Comparison of ENCODE assay signal across 8 mouse cellular contexts in genomic region chr10:128210954-128211353, GRCm38 (mm10). TPM values are rescaled to one million over a fixed set of nuclear protein-coding genes. Genes with fewer than 3 reads are reported as not detected.
DNase-seq lines count a peak whose midpoint lies in the region; ATAC-seq and TF ChIP-seq lines count a peak whose summit lies in the region.

No protein-coding gene starts in this region.

- no peaks in the 10 kb centered on the region for H3K36me3 ChIP-seq in heart, embryonic 11.5 days (ENCODE audit: control insufficient read depth, insufficient read depth, low read length)
- H3K36me3 ChIP-seq in E14TG2a.4 (ENCODE audit: insufficient read depth, low read length) (peaks cover 49% of the 10 kb centered on the region), macrophage (ENCODE audit: inconsistent target) (no peaks in the 10 kb centered on the region)
- peaks cover 19% of the 10 kb centered on the region for H3K36me3 ChIP-seq in embryonic facial prominence, embryonic 13.5 days

- no peaks in the 10 kb centered on the region for H3K9me3 ChIP-seq in heart, embryonic 11.5 days (replicated peaks; ENCODE audit: control insufficient read depth, low read length)
- H3K9me3 ChIP-seq in E14TG2a.4 (ENCODE audit: low read length): no peaks in the 10 kb centered on the region
- H3K9me3 ChIP-seq in embryonic facial prominence, embryonic 13.5 days: no peaks in the 10 kb centered on the region

- WGBS in heart, embryonic 11.5 days (ENCODE audit: insufficient replicate concordance): 25% methylated on average over 14 of the region's 14 CpGs
- WGBS in embryonic facial prominence, embryonic 13.5 days: 29% methylated on average over 14 of the region's 14 CpGs
- WGBS in macrophage (ENCODE audit: missing documents): 18% methylated on average over 14 of the region's 14 CpGs

- H3K4me2 ChIP-seq in heart, embryonic 11.5 days: peak overlapping the region; percentile 96
- H3K4me2 ChIP-seq in embryonic facial prominence, embryonic 13.5 days: peak overlapping the region; percentile 91

- H3K79me2 ChIP-seq in macrophage (ENCODE audit: inconsistent target): peaks cover 4% of the 10 kb centered on the region; the same call in 1 of the 2 replicates

- no peak for TF ChIP-seq CTCF in E14TG2a.4 (conservative IDR thresholded peaks at IDR 0.05; ENCODE audit: low read length)

- intact Hi-C loops in gastrocnemius, postnatal 36 days (cut with DNase I): no loop called here

- no peak overlapping the region for H3K27ac ChIP-seq in heart, embryonic 11.5 days (ENCODE audit: low read depth, low read length)
- H3K27ac ChIP-seq in embryonic facial prominence, embryonic 13.5 days: no peak overlapping the region
- H3K27ac ChIP-seq in macrophage: peak overlapping the region; percentile 28; the same call in 1 of the 2 replicates

- H3K4me1 ChIP-seq in heart, embryonic 11.5 days (ENCODE audit: control insufficient read depth, insufficient read depth, low read length): peaks cover 9% of the 10 kb centered on the region; the same call in 1 of the 2 replicates
- peaks cover 48% of the 10 kb centered on the region for H3K4me1 ChIP-seq in E14TG2a.4 (replicated peaks; ENCODE audit: low read depth, low read length)
- H3K4me1 ChIP-seq in embryonic facial prominence, embryonic 13.5 days: peaks cover 13% of the 10 kb centered on the region

- peaks cover 6% of the 10 kb centered on the region; the same call in 1 of the 2 replicates for H3K27me3 ChIP-seq in heart, embryonic 11.5 days (ENCODE audit: control insufficient read depth, insufficient read depth, low read length)
- H3K27me3 ChIP-seq in E14TG2a.4 (ENCODE audit: insufficient read depth, low read length): peaks cover 15% of the 10 kb centered on the region
- H3K27me3 ChIP-seq in embryonic facial prominence, embryonic 13.5 days: peaks cover 6% of the 10 kb centered on the region; the same call in 1 of the 2 replicates

- peak overlapping the region; percentile 82 for H3K9ac ChIP-seq in heart, embryonic 11.5 days (ENCODE audit: low read depth, low read length)
- H3K9ac ChIP-seq in embryonic facial prominence, embryonic 13.5 days: peak overlapping the region; percentile 78

- no peak for DNase-seq in heart, adult 8-10 months (ENCODE audit: low spot score)
- peak; percentile 47 for DNase-seq in induced T-regulatory cell, adult 2 months (ENCODE audit: low read depth)
- DNase-seq in right cerebral cortex, postnatal 36 days (ENCODE audit: low spot score in 2 of 2): no peak
- no peak for DNase-seq in gastrocnemius, postnatal 36 days

- ATAC-seq in heart, embryonic 11.5 days (replicated peaks; ENCODE audit: insufficient number of reproducible peaks, low FRiP score, low TSS enrichment): no peak
- no peak for ATAC-seq in embryonic facial prominence, embryonic 13.5 days (ENCODE audit: insufficient number of reproducible peaks, insufficient read depth, low FRiP score, low TSS enrichment, low read depth)

- H3K4me3 ChIP-seq in heart, embryonic 11.5 days (ENCODE audit: low read depth, low read length): peak overlapping the region; percentile 76
- H3K4me3 ChIP-seq in E14TG2a.4 (replicated peaks; ENCODE audit: low read length) (peak overlapping the region; percentile 93), macrophage (ENCODE audit: inconsistent target) (peak overlapping the region; percentile 96)
- H3K4me3 ChIP-seq in embryonic facial prominence, embryonic 13.5 days: peak overlapping the region; percentile 68

RNA-seq across cellular contexts. Expression of gene Spryd4, which starts 0.7 kb away (rescaled TPM):
- 40.4 and 41.4 TPM in 2 replicates for polyA plus RNA-seq in heart, embryonic 11.5 days (2014; fragmentation: Nextera tagmentation; extraction: Ambion mirVana)
- total RNA-seq in heart, adult 8-10 months (2022): 10 to 100 TPM; 35.8 to 38.4 (median 37.6) TPM
- 31.6 and 32.3 TPM in 2 replicates for polyA plus RNA-seq in embryonic facial prominence, embryonic 13.5 days (2015; fragmentation: Nextera tagmentation; extraction: Ambion mirVana)
- total RNA-seq in macrophage (2018; cell fraction: chromatin; rRNA removed): 1 to 10 TPM in 16 of 26 experiments, under 1 TPM in 3, not detected in 7; 0.67 to 5.1 (median 2.5) TPM
- total RNA-seq in macrophage (2018; cell fraction: cytosol; rRNA removed): 1 to 10 TPM; 3.5 to 10.0 (median 7.2) TPM
- 1 to 10 TPM in 24 of 26 experiments, under 1 TPM in 2; 0.67 to 8.2 (median 3.6) TPM for total RNA-seq in macrophage (2018; cell fraction: nucleus; rRNA removed)
- polyA plus RNA-seq in macrophage (2018): 5.3 to 10.6 TPM (median 6.9 TPM) in 3 replicates
- 10 to 100 TPM; 31.8 to 32.3 TPM for total RNA-seq in gastrocnemius, postnatal 36 days (2021)

RNA-seq across cellular contexts. Expression of gene Mip, which starts 14.7 kb away (rescaled TPM):
- polyA plus RNA-seq in heart, embryonic 11.5 days (2014; fragmentation: Nextera tagmentation; extraction: Ambion mirVana): not detected in 2 replicates
- not detected for total RNA-seq in heart, adult 8-10 months (2022)
- polyA plus RNA-seq in embryonic facial prominence, embryonic 13.5 days (2015; fragmentation: Nextera tagmentation; extraction: Ambion mirVana): 0.14 and 0.51 TPM in 2 replicates
- not detected for total RNA-seq in macrophage (2018; cell fraction: chromatin; rRNA removed)
- not detected for total RNA-seq in macrophage (2018; cell fraction: cytosol; rRNA removed)
- total RNA-seq in macrophage (2018; cell fraction: nucleus; rRNA removed): not detected
- polyA plus RNA-seq in macrophage (2018): not detected in 3 replicates
- total RNA-seq in gastrocnemius, postnatal 36 days (2021): not detected

RNA-seq across cellular contexts. Expression of gene Gls2, which starts 16.7 kb away (rescaled TPM):
- 0.89 and 1.3 TPM in 2 replicates for polyA plus RNA-seq in heart, embryonic 11.5 days (2014; fragmentation: Nextera tagmentation; extraction: Ambion mirVana)
- total RNA-seq in heart, adult 8-10 months (2022): under 1 TPM; 0.38 to 0.60 (median 0.47) TPM
- 2.2 TPM in 2 replicates for polyA plus RNA-seq in embryonic facial prominence, embryonic 13.5 days (2015; fragmentation: Nextera tagmentation; extraction: Ambion mirVana)
- total RNA-seq in macrophage (2018; cell fraction: chromatin; rRNA removed): 10 to 100 TPM in 1 of 26 experiments, 1 to 10 TPM in 6, under 1 TPM in 2, not detected in 17; 0.55 to 20.1 (median 1.7) TPM
- under 1 TPM in 7 of 26 experiments, not detected in 19; 0.09 to 0.62 (median 0.23) TPM for total RNA-seq in macrophage (2018; cell fraction: cytosol; rRNA removed)
- total RNA-seq in macrophage (2018; cell fraction: nucleus; rRNA removed): 1 to 10 TPM in 2 of 26 experiments, under 1 TPM in 5, not detected in 19; 0.35 to 4.1 (median 0.86) TPM
- not detected in 3 replicates for polyA plus RNA-seq in macrophage (2018)
- total RNA-seq in gastrocnemius, postnatal 36 days (2021): under 1 TPM; 0.35 to 0.59 TPM

RNA-seq across cellular contexts. Expression of gene Timeless, which starts 20.9 kb away (rescaled TPM):
- 33.1 and 34.2 TPM in 2 replicates for polyA plus RNA-seq in heart, embryonic 11.5 days (2014; fragmentation: Nextera tagmentation; extraction: Ambion mirVana)
- 1 to 10 TPM; 6.0 to 8.5 (median 7.7) TPM for total RNA-seq in heart, adult 8-10 months (2022)
- polyA plus RNA-seq in embryonic facial prominence, embryonic 13.5 days (2015; fragmentation: Nextera tagmentation; extraction: Ambion mirVana): 65.4 and 79.4 TPM in 2 replicates
- total RNA-seq in macrophage (2018; cell fraction: chromatin; rRNA removed): 10 to 100 TPM in 18 of 26 experiments, 1 to 10 TPM in 7, under 1 TPM in 1; 0.99 to 87.9 (median 16.9) TPM
- 10 to 100 TPM in 10 of 26 experiments, 1 to 10 TPM in 16; 1.1 to 20.9 (median 4.0) TPM for total RNA-seq in macrophage (2018; cell fraction: cytosol; rRNA removed)
- 10 to 100 TPM in 14 of 26 experiments, 1 to 10 TPM in 11, under 1 TPM in 1; 0.98 to 66.0 (median 13.8) TPM for total RNA-seq in macrophage (2018; cell fraction: nucleus; rRNA removed)
- 4.1 to 22.4 TPM (median 9.6 TPM) in 3 replicates for polyA plus RNA-seq in macrophage (2018)
- 1 to 10 TPM; 1.7 to 2.2 TPM for total RNA-seq in gastrocnemius, postnatal 36 days (2021)

RNA-seq across cellular contexts. Expression of gene Rbms2, which starts 30.9 kb away (rescaled TPM):
- polyA plus RNA-seq in heart, embryonic 11.5 days (2014; fragmentation: Nextera tagmentation; extraction: Ambion mirVana): 36.1 and 38.5 TPM in 2 replicates
- 100 to 1,000 TPM in 3 of 4 experiments, 10 to 100 TPM in 1; 90.8 to 107 (median 104) TPM for total RNA-seq in heart, adult 8-10 months (2022)
- 39.7 and 42.2 TPM in 2 replicates for polyA plus RNA-seq in embryonic facial prominence, embryonic 13.5 days (2015; fragmentation: Nextera tagmentation; extraction: Ambion mirVana)
- 10 to 100 TPM; 10.0 to 83.7 (median 34.7) TPM for total RNA-seq in macrophage (2018; cell fraction: chromatin; rRNA removed)
- total RNA-seq in macrophage (2018; cell fraction: cytosol; rRNA removed): 10 to 100 TPM; 21.5 to 36.4 (median 25.4) TPM
- 10 to 100 TPM; 11.7 to 73.4 (median 20.6) TPM for total RNA-seq in macrophage (2018; cell fraction: nucleus; rRNA removed)
- polyA plus RNA-seq in macrophage (2018): 18.9 to 45.4 TPM (median 23.8 TPM) in 3 replicates
- total RNA-seq in gastrocnemius, postnatal 36 days (2021): 10 to 100 TPM; 53.4 to 58.1 TPM
